Mouse (Mus musculus) erythroblast, embryonic 14.5 days (primary cell): ENCODE data around the gene Acot3.
"Not testable (repeated sequence)": the region's sequence is repeated elsewhere in the genome, so short reads cannot be mapped to it uniquely, and the experiment has no call there.

Experiments
- GATA1 ChIP-seq: IDR thresholded peaks from 2 replicates; pipeline ENCODE4 v1.6.1; 2012; ENCODE audit warnings: low read length, inconsistent platforms, mixed read lengths
- TAL1 ChIP-seq: IDR thresholded peaks from 3 replicates; pipeline ENCODE4 v1.6.1; 2012; ENCODE audit warnings: low read length, inconsistent platforms, mixed read lengths

DNA sequence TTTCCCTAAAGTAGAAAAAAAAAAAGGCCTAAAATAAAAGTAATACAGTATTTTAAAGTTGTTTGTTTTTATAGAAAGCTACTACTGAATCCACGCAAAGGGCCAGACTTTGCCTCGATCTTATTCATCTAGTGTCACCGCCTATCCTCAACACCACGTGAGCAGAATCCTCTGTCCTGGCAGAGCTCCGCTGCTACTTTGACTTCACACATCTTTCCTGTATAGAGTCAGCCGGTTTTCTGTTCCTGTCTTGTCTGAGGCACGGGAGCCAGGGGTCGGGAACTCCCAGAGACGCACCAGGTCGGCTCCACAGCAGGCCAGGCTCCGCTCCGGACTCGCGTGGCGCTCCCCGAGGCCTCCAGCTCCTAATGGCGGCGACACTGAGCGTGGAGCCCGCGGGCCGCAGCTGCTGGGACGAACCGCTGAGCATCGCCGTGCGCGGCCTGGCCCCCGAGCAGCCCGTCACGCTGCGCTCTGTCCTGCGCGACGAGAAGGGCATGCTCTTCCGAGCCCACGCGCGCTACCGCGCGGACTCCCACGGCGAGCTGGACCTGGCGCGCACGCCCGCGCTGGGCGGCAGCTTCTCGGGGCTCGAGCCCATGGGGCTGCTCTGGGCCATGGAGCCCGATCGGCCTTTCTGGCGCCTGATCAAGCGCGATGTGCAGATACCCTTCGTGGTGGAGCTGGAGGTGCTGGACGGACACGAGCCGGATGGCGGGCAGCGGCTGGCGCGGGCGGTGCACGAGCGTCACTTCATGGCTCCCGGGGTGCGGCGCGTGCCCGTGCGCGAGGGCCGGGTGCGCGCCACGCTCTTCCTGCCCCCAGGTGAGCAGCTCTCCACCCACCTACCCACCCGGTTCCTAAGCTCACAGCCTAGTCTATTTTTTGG, 48.9 kb downstream of the Acot3 start, which contains the start of gene Acot6:
- TF ChIP-seq TAL1, GATA1: not testable (repeated sequence)
